Mouse (Mus musculus) gastrocnemius, adult 8-10 months (tissue): Measurements from ENCODE around the gene Apbb2. TPM values are rescaled to one million over a fixed set of nuclear protein-coding genes. Genes with fewer than 3 reads are reported as not detected.
A peak's percentile ranks its signal among the peaks of the same experiment; 100 is the strongest.

Source experiments
- DNase-seq, 2 experiments: peaks; one replicate each; pipeline ENCODE4 v3.0.0; 2022; ENCODE audit warnings: low spot score in 2 of 2
- total RNA-seq, 4 experiments: library from RNA; stranded (reverse); gene quantifications; 2 replicates each; pipeline ENCODE4 v1.2.4; 2022

Gene Apbb2
- total RNA-seq, 4 experiments from 2014 or later, result 29.3 to 55.9 (median 38.8) TPM

DNA sequence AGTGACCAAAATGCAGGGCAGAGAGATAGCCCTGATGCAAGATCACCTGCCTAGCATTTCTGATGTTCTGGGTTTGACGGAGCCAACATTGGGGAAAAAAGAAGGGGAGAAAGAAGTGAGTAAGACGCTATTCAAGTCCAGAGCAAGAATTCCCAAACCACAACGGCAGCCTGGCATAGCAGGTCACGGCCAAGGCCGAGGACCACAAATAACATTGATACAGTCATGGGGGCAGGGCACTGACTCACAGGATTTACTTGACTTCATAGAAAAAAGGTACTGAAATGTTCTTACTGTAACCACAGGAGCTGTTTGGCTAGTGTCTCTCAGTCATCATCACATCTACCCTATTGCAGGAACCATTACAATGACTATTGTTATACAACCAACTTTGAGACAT, 68.3 kb downstream of the Apbb2 start:
- no peak for DNase-seq

DNA sequence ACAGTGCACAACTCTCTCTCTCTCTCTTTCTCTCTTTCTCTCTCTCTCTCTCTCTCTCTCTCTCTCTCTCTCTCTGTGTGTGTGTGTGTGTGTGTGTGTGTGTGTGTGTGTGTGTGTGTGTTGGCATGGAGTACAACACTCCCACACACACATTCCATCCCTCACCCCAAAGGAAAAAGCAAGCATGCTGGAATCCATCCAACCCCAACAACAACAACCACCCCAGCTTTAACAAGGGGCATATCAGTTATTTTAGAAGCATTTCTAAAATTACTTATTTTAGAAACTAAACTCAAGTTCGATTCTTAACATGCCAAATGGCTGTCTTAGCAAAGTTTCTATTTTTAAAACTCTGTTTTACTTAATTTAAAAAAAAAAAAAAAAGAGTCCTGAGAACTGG, 68.9 kb downstream of the Apbb2 start:
- DNase-seq, result no peak

DNA sequence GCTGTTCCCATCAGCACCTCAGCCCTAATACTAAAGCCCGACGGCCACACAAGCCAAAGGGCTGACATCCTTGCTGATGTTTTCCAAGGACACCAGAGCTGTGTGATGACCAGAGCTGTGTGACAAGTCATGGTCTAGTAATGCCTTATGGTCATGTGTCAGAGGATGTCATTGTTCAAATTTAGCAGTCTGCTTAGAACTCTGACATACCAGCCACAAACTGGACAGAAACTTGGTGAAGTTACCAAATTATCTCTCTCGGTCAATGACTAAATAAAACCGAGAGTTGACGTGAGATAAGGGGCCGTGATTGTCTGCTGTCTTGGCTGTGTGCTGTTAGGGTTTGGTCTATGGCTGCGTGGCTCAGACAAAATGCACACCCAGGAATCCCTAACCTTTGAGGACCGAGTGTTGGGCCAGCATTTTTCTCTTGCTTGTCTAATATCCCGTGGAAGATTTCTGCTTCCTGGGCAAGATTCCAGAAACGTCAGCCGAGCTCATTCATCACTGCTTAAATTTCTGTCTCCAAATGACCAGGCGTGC, 71.5 kb downstream of the Apbb2 start:
- peak in 1 of 2 experiments; percentile 33 for DNase-seq

DNA sequence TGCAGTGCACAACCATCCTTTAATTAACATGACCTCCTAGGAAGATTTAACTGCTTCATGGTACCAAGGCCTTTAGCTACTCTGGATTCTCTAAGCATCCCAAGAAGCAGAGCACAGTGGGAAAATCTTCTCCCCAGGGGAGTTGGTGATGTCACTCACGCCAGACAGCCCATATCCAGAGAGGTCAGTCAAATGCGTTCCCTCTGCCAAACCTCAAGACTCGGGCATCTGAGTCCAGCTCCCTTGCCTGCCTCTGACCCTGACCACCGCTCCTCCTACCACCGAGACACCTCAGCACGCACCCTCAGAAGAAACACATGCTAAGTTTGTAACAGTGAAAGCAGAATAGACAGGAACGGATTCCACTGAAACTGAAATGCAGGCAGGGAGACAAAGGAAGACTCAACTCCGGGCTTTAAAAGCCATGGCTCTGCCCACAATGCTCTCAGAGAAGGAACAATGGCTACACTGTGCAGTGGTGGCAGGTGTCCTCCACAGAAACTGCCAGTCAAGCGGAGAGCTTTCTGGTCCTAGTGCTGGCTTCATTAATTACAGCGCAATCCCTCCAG, 72.9 kb downstream of the Apbb2 start:
- no peak for DNase-seq

DNA sequence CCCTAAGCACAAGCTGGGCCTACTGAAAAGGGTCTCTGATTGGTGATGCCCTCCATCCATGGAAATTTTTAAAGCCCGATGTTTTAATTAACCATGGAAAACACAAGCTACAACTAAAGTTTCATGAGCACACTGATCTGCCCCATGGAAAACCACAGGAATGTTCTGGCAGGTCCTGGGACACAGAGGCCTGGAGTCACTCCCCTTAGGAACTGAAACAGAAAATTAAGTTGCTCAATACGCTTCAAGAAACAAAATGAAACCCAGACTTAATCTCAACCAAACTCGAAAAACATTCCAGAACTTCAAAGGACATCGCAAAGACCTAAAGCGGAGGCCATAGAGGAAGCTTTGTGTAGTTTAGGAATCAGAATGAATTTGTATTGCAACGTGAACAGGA, 74.8 kb downstream of the Apbb2 start:
- no peak for DNase-seq

DNA sequence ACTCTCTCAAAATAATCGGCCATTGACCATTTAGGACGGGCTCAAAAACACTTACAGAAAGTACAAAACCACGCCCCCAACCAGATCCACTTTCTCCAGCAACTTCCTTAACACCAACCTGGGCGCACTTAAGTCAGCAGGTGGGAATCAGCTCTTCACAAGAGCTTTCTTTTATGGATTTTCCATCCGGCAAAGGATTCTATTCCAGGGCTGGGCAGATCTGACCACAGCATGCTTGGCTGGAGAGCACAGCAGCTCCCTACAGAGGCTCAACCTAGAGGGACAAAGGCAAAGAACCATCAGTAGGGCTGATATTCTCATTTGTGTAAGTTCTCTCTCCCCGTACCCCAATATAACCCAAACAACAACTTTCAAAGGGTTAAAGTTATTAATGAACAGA, 75.2 kb downstream of the Apbb2 start:
- DNase-seq, result no peak

DNA sequence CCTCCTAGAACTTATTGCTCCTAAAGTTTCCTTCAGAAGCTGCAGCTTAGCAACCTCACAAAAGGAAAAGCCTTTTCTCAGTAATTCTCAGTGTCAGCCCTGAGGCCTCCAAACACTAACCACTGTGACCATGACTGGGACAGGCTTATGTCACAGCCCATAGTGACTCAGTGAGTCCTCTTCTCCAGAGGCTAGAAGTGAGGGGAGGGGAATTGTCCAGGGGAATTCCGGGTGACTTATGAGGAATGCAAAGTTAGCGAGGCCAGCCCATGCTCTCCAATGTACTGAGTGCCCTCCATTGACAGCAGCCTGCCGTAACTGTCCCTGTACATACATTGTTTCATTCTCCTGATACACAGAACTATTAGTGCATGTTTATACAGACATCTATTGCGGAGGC, 76.1 kb downstream of the Apbb2 start:
- DNase-seq, result no peak

DNA sequence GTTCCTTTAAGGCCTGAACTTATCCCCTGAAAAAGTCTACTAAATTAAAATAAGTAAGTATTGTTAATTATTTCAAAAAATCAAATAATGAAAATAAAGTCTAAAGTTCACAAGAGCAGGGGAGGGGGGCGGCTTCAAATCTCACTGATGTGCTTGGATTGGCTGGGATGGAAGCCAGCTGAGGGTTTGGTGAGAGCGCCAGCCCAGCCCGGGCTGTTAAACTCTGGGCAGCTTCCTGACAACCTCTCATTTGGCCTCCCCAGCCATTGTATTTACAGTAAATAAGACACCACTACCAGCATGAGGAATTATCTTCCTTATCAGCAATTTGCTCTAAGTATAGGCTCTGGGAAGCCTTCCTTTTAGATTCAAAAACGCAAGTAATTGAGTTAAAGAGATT, 77.2 kb downstream of the Apbb2 start:
- no peak for DNase-seq

DNA sequence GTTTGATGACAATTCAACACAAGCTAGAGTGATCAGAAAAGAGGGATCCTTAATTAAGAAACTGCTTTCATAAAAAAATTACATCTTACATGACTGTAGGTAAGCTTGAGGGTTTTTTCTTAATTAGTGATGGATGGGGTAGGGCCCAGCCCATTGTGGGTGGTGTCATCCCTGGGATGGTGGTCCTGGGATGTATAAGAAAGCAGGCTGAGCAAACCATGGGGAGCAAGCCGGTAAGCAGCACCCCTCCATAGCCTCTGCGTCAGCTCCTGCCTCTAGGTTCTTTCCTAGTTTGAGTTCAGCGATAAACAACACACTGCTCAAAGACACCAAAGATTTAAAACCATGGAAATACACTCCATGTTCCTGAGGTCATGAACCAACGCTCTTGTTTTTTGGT, 78.3 kb downstream of the Apbb2 start:
- no peak for DNase-seq

DNA sequence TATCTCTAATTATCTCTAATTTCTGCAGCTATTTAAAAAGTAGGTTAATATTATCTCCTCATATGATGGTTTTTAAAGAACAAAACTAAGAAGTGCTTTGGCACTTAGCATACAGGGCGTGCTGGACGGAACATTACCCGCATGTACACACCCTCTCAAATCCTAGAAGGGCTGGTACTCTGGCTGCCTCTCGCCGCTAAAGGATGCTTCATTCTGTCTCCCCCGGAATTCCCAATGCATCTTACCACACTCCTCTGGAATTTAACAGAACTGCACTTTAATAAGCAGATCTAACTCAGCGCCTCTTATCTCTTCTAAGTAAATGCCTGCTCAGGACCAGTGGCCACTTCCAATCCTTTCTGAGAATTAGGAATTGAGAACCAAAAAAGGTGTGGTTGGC, 80.8 kb downstream of the Apbb2 start:
- no peak for DNase-seq

DNA sequence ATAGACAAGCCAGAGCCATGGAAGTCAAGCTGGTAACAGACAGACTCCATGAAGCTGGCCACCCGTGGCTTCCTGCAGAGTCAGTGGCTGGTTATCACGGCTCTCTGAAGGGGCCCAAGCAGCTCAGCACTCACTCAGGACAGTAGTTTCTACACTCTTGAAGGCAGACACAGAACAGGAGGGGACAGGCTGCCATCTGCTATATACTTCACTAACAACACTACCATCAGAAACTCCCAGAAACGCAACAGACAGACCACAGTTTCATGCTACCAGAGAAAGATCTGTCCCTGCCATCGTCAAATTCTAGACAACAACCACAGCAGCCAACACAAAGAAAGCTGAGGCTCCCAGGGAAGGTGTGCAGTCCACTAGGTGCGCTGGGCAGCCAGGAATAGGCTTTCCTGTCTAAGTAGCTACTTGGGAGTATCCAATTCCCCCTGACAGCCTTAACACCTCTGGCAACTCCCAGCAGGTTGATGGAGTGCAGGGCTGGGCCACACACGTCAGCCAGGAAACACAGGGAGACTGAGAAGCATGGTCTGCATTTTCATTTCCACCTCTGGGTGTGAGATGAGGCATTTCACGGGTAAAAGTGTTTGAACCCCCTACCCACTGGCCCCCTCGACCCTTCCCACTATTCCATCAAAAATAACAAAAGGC, 81.8 kb downstream of the Apbb2 start:
- DNase-seq, result no peak

DNA sequence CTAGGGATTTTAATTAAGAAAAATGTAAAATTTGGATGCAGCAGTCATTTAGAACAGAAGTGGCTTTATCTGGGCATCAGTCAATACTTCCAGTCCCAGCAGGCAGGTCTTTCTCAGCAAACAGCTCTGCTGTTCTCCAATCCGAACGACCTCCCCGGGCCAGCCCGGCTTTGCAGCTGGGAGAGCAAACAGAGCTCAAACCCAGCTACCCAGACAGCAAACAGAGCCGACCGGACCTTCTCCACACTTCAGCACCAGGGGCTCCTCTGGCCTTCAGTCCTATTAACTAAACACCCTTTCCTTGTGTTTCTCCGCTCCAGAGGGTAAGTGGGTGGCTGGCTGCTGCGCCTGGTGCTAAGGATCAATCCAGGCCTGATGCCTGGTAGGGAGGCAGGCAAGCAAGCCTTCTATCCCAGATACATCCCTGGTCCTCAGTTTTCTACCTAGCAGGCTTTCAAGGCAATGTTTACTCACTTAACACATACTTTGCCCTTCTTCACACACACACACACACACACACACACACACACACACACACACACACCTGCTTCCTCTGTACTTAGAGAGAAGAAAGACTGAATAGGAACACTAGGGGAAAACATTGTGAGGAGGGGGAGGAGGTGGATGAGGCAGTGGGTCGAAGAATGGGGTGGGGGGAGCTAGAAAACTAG, 82.9 kb downstream of the Apbb2 start:
- no peak for DNase-seq

DNA sequence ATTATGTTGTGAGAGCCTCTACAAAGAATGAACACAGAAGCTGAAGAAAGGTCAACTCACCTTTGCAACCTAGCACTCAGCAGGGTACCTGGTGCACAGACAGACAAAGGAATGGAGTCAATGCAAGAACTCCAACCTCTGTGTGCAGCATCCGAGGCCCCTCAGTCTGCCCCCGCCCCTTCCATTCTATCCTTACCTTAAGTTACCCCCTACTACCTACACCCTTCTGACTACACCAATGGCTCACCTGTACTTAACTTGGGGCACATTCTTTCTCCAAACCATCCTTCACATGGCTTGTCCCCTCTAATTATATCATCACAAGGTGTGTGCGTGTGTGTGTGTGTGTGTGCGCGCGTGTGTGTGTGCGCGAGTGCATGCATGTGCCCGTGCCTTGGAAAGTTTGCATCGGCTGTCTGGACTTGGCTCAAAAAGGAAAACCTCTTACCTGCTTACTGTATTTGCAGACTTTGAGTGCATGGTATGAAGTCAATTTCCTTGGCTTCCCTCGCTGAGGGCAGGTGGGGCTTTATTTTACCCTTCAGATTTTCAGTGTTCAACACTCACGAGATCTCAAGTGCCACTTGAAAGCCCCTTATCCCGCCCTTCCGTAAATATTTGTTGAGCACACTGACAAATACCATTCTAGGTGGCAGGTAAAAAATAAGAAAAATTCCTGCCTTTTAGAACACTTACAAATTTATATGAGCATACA, 84.7 kb downstream of the Apbb2 start:
- DNase-seq, result no peak

DNA sequence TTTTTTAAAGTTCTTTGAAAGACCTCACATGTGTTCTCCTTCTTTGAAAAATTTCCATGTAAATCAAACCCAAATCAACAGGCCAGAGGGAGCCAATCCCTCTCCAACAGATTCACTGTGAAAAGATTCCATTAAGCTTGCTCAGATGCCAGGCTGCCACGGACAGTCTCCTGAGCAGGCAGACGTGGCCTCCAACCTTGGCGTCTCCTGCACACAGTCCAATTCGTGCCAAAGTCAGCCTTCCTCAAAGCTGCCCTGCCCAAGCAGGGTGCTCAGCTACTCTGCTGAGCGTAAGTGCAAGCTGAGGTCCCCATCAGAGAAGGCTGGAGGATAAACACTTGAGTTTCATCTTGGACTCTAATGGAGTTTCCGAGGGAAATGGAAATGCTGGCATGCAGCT, 85.8 kb downstream of the Apbb2 start:
- DNase-seq, result no peak

DNA sequence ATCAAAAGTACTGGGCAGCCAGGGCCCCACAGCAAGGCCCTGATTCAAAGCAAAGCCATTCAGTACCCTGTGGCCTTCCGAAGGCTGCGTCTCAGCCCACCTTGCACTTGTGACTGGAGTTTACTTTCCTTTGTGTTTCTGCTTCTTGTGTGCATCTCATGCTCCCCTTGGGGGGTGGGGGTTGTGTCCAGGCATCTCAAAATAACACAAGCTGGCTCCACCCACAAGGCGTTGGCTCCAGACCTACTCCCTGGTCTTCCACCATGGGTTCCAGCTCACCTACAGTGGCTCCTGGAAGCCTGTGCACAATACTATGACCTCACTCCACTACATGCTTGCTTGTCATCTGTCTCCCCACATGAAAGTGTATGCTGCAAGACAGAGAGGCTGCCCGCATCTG, 88.2 kb downstream of the Apbb2 start:
- no peak for DNase-seq

DNA sequence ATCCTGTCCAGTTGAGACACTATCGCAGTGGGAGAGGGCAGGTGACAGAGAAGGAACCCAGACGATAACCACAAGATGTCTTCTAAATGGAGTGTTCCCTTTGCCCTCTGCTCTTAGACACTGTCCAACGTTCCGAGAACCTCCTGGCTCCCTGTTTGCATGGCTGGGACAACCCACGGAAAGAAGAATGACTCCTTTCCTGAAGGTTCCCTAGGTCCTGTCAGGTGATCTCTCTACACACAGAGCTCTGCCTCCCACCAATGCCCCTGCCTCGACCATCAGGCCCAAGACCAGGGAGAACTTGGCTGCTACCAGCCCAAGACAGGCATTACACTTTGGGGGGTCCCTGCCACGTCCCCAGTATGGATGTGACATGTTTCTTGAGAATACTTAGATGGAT, 89.0 kb downstream of the Apbb2 start:
- no peak for DNase-seq

DNA sequence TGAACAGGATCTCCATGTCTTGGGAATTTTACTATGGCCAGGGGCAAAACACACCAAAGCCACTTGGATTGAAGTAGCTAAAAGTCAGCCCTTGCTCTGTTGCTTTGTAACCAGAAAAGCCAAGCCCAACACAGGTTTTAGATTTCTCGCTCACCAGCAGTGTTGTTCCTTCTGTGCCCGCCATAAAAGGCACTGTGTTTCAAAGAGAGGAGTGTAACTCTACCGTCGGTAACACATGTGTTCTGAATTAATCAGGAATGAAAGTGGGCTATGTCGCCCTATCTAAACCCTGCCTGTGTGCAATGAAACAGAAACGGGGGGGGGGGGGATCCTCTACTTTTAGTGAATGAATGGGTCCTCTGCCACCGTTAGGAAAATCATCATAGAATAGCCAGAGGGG, 90.0 kb downstream of the Apbb2 start:
- DNase-seq, result no peak

DNA sequence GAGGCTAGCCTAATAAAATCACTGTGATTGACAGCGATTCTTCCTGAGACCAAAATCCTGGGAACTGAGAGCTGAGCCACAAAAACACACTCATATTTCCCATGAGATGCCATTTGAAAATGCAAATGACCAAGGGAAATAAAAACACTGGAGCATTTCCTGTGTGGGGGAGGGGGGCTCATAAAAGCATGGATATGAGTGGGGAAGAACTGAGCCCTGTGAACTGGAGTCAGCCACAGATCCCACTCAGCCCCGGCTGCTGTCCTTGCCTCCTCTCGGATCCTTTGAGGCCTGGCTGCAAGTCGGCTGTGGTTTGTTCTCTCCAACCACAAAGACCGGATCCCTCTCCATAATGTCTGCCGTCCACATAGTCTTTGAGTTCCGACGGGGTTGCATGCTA, 91.5 kb downstream of the Apbb2 start:
- DNase-seq, result no peak

DNA sequence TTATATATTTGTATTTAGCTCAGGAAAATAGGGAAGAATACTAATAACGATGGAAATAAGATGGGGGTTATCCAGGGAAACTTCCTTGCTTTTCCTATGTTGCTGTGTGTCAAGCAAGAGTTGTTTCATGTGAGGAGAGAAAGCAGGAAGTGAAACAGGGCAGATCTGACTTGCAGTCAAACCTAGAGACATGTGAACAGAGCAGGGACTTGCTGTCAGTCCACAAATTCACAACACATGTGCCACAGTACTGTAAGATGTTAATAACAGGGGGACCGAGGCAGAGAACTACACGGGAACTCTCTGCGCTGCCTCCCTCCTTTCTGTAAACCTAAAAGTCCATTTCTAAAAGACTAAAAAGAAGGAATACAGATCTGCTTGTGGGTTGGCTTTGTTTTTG, 93.6 kb downstream of the Apbb2 start:
- no peak for DNase-seq

DNA sequence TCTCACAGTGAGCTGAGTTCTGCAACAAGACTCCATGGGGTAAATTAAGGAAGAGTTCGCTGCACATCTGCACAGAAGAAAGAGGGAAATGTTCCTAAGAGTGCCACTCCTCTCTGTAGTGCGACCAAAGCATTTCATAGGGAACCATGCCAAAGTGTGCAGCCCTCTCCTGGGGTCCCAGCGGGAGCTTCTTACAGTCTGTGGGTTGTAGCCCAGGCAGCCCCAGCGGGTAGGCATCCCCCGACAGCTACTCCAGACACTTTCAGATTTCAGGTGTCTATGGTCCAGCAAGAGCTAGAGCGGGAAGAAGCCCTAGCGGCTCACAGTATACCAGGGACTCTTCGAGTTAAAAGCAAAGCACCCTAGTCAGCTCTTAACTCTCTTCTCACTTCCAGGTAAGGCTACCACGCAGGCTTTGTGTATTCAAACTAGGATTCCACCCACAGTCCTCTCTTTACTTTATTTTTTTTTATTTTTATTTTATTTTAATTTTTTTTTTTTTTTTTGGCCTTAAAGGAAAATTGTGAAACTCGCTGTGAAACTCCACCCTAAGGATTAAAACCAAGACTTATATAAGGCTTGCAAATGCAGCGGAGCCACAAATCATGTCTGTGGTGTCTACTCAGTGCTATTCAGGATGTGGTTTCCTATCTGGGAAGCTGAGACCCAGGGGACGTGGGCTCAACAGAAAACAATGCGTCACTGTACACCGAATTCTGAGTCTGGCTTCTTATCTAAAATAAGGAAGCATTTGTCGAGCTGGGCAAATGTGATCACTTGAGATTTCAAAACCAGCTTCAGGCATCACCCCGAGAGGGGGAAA, 94.7 kb downstream of the Apbb2 start:
- DNase-seq, result no peak

DNA sequence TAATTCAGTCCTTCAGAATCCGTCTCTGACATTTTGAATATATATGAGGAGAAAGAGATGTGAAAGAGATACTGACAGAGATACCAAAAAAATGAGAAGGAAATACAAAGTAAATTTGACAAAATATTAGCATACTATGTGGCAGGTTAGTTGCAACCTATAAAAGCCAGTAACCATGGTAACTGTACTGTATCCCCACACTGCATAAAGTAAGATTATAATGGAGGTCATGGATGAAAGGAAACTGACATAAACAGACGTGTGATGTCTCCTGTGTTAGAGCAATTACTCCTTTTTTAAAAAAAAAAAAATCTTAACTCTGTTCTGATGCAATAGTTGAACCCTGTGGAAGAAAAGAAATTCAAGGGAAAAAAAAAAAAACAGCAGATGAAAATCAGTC, 97.3 kb downstream of the Apbb2 start:
- no peak for DNase-seq
